In genomic region chr9:122110508-122110907, GRCm38 (mm10) we compare ENCODE assay signal across 13 mouse cellular contexts. TPM values are rescaled to one million over a fixed set of nuclear protein-coding genes. Genes with fewer than 3 reads are reported as not detected.
A peak's percentile ranks its signal among the peaks of the same experiment; 100 is the strongest.
DNase-seq lines count a peak whose midpoint lies in the region; ATAC-seq and TF ChIP-seq lines count a peak whose summit lies in the region.
"Had no signal": no experiment of that assay in that cellular context is flagged by ENCODE, and none has a peak within 500 bp of the region (broad histone marks: within the 10 kb centered on the region; RNA-seq: fewer than 3 reads in every experiment).

No protein-coding gene starts in this region.

- TF ChIP-seq POLR2A in liver, adult 2 months (IDR thresholded peaks at IDR 0.05; ENCODE audit: extremely low read depth, insufficient read depth, low read length), result no peak

- no peaks in the 10 kb centered on the region for H3K79me2 ChIP-seq in liver, adult 2 months (ENCODE audit: control insufficient read depth, insufficient read depth, low read length)

- H3K27ac ChIP-seq in hindbrain, postnatal 0 days, result peak overlapping the region; percentile 7; the same call in 1 of the 2 replicates
- H3K27ac ChIP-seq in hindbrain, embryonic 11.5 days (ENCODE audit: low read depth, low read length), result no peak overlapping the region
- H3K27ac ChIP-seq in liver, adult 2 months (replicated peaks; ENCODE audit: insufficient read depth, low read depth, low read length), result peak overlapping the region; percentile 42; the same call in 1 of the 2 replicates
- no peak overlapping the region for H3K27ac ChIP-seq in liver, embryonic 12.5 days
- H3K27ac ChIP-seq in embryonic facial prominence, embryonic 15.5 days (replicated peaks), result peak overlapping the region; percentile 71
- no peak overlapping the region for H3K27ac ChIP-seq in forebrain, embryonic 15.5 days (replicated peaks)
- H3K27ac ChIP-seq: forebrain, embryonic 13.5 days had no signal

- H3K4me1 ChIP-seq in hindbrain, postnatal 0 days (ENCODE audit: insufficient read depth, low read length), result no peaks in the 10 kb centered on the region
- no peaks in the 10 kb centered on the region for H3K4me1 ChIP-seq in hindbrain, embryonic 11.5 days (replicated peaks; ENCODE audit: control insufficient read depth, insufficient read depth, low read length)
- no peaks in the 10 kb centered on the region; the same call in 1 of the 2 replicates for H3K4me1 ChIP-seq in liver, adult 2 months (ENCODE audit: control insufficient read depth, insufficient read depth, low read length)
- H3K4me1 ChIP-seq in liver, embryonic 12.5 days, result no peaks in the 10 kb centered on the region
- H3K4me1 ChIP-seq in embryonic facial prominence, embryonic 15.5 days, result peaks cover 9% of the 10 kb centered on the region
- no peaks in the 10 kb centered on the region for H3K4me1 ChIP-seq in forebrain, embryonic 15.5 days

- H3K9ac ChIP-seq in hindbrain, postnatal 0 days (replicated peaks; ENCODE audit: low read length), result no peak overlapping the region
- no peak overlapping the region for H3K9ac ChIP-seq in hindbrain, embryonic 11.5 days (ENCODE audit: low read depth, low read length)
- H3K9ac ChIP-seq in liver, adult 2 months (ENCODE audit: low read depth, low read length), result no peak overlapping the region
- H3K9ac ChIP-seq in liver, embryonic 12.5 days, result no peak overlapping the region
- no peak overlapping the region for H3K9ac ChIP-seq in embryonic facial prominence, embryonic 15.5 days
- no peak overlapping the region for H3K9ac ChIP-seq in forebrain, embryonic 15.5 days (replicated peaks)
- H3K9ac ChIP-seq: forebrain, embryonic 13.5 days; heart, embryonic 12.5 days had no signal

- no peak overlapping the region for H3K4me2 ChIP-seq in hindbrain, postnatal 0 days (ENCODE audit: low read depth, low read length)
- no peak overlapping the region for H3K4me2 ChIP-seq in hindbrain, embryonic 11.5 days (replicated peaks; ENCODE audit: low read depth, low read length)
- H3K4me2 ChIP-seq in liver, embryonic 12.5 days, result no peak overlapping the region
- H3K4me2 ChIP-seq in embryonic facial prominence, embryonic 15.5 days (replicated peaks), result no peak overlapping the region
- H3K4me2 ChIP-seq in forebrain, embryonic 15.5 days (replicated peaks), result no peak overlapping the region
- H3K4me2 ChIP-seq: forebrain, embryonic 13.5 days; heart, embryonic 12.5 days had no signal

- H3K9me3 ChIP-seq in hindbrain, postnatal 0 days (ENCODE audit: low read length), result no peaks in the 10 kb centered on the region
- no peaks in the 10 kb centered on the region for H3K9me3 ChIP-seq in hindbrain, embryonic 11.5 days (ENCODE audit: control insufficient read depth, low read length)
- H3K9me3 ChIP-seq in liver, embryonic 12.5 days (replicated peaks), result no peaks in the 10 kb centered on the region
- no peaks in the 10 kb centered on the region for H3K9me3 ChIP-seq in embryonic facial prominence, embryonic 15.5 days (replicated peaks)
- H3K9me3 ChIP-seq in forebrain, embryonic 15.5 days, result no peaks in the 10 kb centered on the region
- H3K9me3 ChIP-seq: forebrain, embryonic 13.5 days; heart, embryonic 12.5 days; midbrain, embryonic 10.5 days had no signal

- H3K27me3 ChIP-seq in hindbrain, postnatal 0 days (ENCODE audit: insufficient read depth, low read length), result no peaks in the 10 kb centered on the region
- H3K27me3 ChIP-seq in hindbrain, embryonic 11.5 days (ENCODE audit: control insufficient read depth, insufficient read depth, low read length), result no peaks in the 10 kb centered on the region
- H3K27me3 ChIP-seq in liver, adult 2 months (ENCODE audit: control insufficient read depth, insufficient read depth, low read length), result no peaks in the 10 kb centered on the region
- H3K27me3 ChIP-seq in liver, embryonic 12.5 days (replicated peaks), result peaks cover 18% of the 10 kb centered on the region
- H3K27me3 ChIP-seq in embryonic facial prominence, embryonic 15.5 days, result no peaks in the 10 kb centered on the region
- H3K27me3 ChIP-seq in forebrain, embryonic 15.5 days, result no peaks in the 10 kb centered on the region
- H3K27me3 ChIP-seq: forebrain, embryonic 13.5 days had no signal

- H3K36me3 ChIP-seq in hindbrain, postnatal 0 days (ENCODE audit: insufficient read depth, low read length), result no peaks in the 10 kb centered on the region
- H3K36me3 ChIP-seq in hindbrain, embryonic 11.5 days (ENCODE audit: control insufficient read depth, insufficient read depth, low read length), result no peaks in the 10 kb centered on the region
- H3K36me3 ChIP-seq in liver, adult 2 months (ENCODE audit: control insufficient read depth, insufficient read depth, low read length), result no peaks in the 10 kb centered on the region
- H3K36me3 ChIP-seq in liver, embryonic 12.5 days, result no peaks in the 10 kb centered on the region
- H3K36me3 ChIP-seq in embryonic facial prominence, embryonic 15.5 days, result no peaks in the 10 kb centered on the region
- H3K36me3 ChIP-seq in forebrain, embryonic 15.5 days, result no peaks in the 10 kb centered on the region
- H3K36me3 ChIP-seq: heart, embryonic 12.5 days; midbrain, embryonic 10.5 days had no signal

- DNase-seq in hindbrain, postnatal 0 days (ENCODE audit: low spot score), result no peak
- DNase-seq in hindbrain, embryonic 11.5 days (ENCODE audit: low spot score), result no peak
- DNase-seq in liver, adult 2 months (ENCODE audit: extremely low read depth, low read depth, low spot score), result no peak
- peak; percentile 77 for DNase-seq in gonadal fat pad, adult 2 months (ENCODE audit: low read depth)
- DNase-seq: layer of hippocampus, adult 9-11 months; thymus, postnatal 4 days had no signal

- H3K4me3 ChIP-seq in hindbrain, postnatal 0 days (ENCODE audit: low read length), result no peak overlapping the region
- H3K4me3 ChIP-seq in hindbrain, embryonic 11.5 days (ENCODE audit: low read depth, low read length), result no peak overlapping the region
- H3K4me3 ChIP-seq in liver, adult 2 months (ENCODE audit: insufficient read depth, low read depth, low read length), result no peak overlapping the region
- no peak overlapping the region for H3K4me3 ChIP-seq in liver, embryonic 12.5 days
- no peak overlapping the region for H3K4me3 ChIP-seq in embryonic facial prominence, embryonic 15.5 days (replicated peaks)
- no peak overlapping the region for H3K4me3 ChIP-seq in forebrain, embryonic 15.5 days
- H3K4me3 ChIP-seq: forebrain, embryonic 13.5 days; heart, embryonic 12.5 days; midbrain, embryonic 10.5 days had no signal

- no peak for ATAC-seq in hindbrain, postnatal 0 days
- no peak for ATAC-seq in hindbrain, embryonic 11.5 days (ENCODE audit: low FRiP score)
- ATAC-seq in liver, embryonic 12.5 days, result no peak
- no peak for ATAC-seq in embryonic facial prominence, embryonic 15.5 days (ENCODE audit: insufficient number of reproducible peaks, low FRiP score, low TSS enrichment, low read depth)
- no peak for ATAC-seq in forebrain, embryonic 15.5 days (replicated peaks)
- ATAC-seq: forebrain, embryonic 13.5 days; inflammation-experienced regulatory T-cells, adult 6 months had no signal

- no peak for TF ChIP-seq CTCF in hindbrain, postnatal 0 days (IDR thresholded peaks at IDR 0.05; ENCODE audit: low read depth)
- TF ChIP-seq CTCF in liver, adult 2 months (IDR thresholded peaks at IDR 0.05; ENCODE audit: low read depth, low read length), result no peak

- WGBS in hindbrain, postnatal 0 days, result 83% methylated on average over 6 of the region's 6 CpGs
- 83% methylated on average over 6 of the region's 6 CpGs for WGBS in hindbrain, embryonic 11.5 days
- WGBS in liver, adult 2 months, result 94% methylated on average over 6 of the region's 6 CpGs
- 79% methylated on average over 6 of the region's 6 CpGs for WGBS in liver, embryonic 12.5 days (ENCODE audit: insufficient replicate concordance)
- WGBS in embryonic facial prominence, embryonic 15.5 days, result 42% methylated on average over 6 of the region's 6 CpGs
- WGBS in forebrain, embryonic 15.5 days, result 81% methylated on average over 6 of the region's 6 CpGs

RNA-seq across cellular contexts. Expression of gene Snrk, which starts 6.6 kb away (rescaled TPM):
- 82.3 and 95.6 TPM in 2 replicates for total RNA-seq in hindbrain, postnatal 0 days (2014; rRNA removed)
- 67.1 and 68.5 TPM in 2 replicates for polyA plus RNA-seq in hindbrain, postnatal 0 days (2015; fragmentation: Nextera tagmentation; extraction: Ambion mirVana)
- polyA plus RNA-seq in hindbrain, embryonic 11.5 days (2014; fragmentation: Nextera tagmentation; extraction: Ambion mirVana), result 22.0 and 24.3 TPM in 2 replicates
- 67.4 and 78.9 TPM in 2 replicates for total RNA-seq in liver, adult 2 months (2014; rRNA removed)
- 34.3 and 36.4 TPM in 2 replicates for polyA plus RNA-seq in liver, adult 2 months (2012; rRNA removed)
- 23.6 and 25.8 TPM in 2 replicates for polyA plus RNA-seq in liver, embryonic 12.5 days (2016; fragmentation: Nextera tagmentation; extraction: Ambion mirVana)
- 61.5 and 63.1 TPM in 2 replicates for polyA plus RNA-seq in embryonic facial prominence, embryonic 15.5 days (2015; fragmentation: Nextera tagmentation; extraction: Ambion mirVana)
- polyA plus RNA-seq in gonadal fat pad, adult 2 months (2012; rRNA removed), result 86.2 and 86.3 TPM in 2 replicates
- polyA plus RNA-seq in forebrain, embryonic 15.5 days (2015; fragmentation: Nextera tagmentation; extraction: Ambion mirVana), result 73.0 and 84.7 TPM in 2 replicates

Comparison
In these comparisons a context has a peak if more than half of its experiments do, and no peak if none do; other contexts are left out.
1. H3K27ac ChIP-seq: peak in hindbrain, postnatal 0 days (single experiment), liver, adult 2 months (single experiment) and embryonic facial prominence, embryonic 15.5 days (single experiment); none in hindbrain, embryonic 11.5 days (single experiment), liver, embryonic 12.5 days (single experiment) and forebrain, embryonic 15.5 days (single experiment).